Mouse (Mus musculus) testis, adult 2 months (tissue): Measurements from ENCODE around the gene Hoxa2.

Experiments
- CTCF ChIP-seq: fragments of 200-500 bp; IDR thresholded peaks from 2 replicates; pipeline ENCODE4 v1.5.1; 2012; ENCODE audit warnings: low read depth, mild to moderate bottlenecking, inconsistent platforms, low read length, moderate library complexity; ENCODE audit not compliant: control insufficient read depth, insufficient read depth, insufficient replicate concordance
- POLR2A ChIP-seq: fragments of 200-500 bp; IDR thresholded peaks from 2 replicates; pipeline ENCODE4 v1.6.1; 2012; ENCODE audit warnings: low read depth, mild to moderate bottlenecking, inconsistent platforms, low read length, moderate library complexity; ENCODE audit not compliant: control insufficient read depth

- no peak for TF ChIP-seq POLR2A
- peak; percentile 78; the same call in 1 of the 2 replicates for TF ChIP-seq CTCF
Measured at GRCm38 (mm10) chr6:52204050-52204752, 39.6 kb upstream of the Hoxa2 start, which contains the start of gene Hoxa5.
